Mouse (Mus musculus): ENCODE data around the gene Cytip.

Cytip gene

GRCm38 (mm10) chr2:58161813-58162212 lies 33.5 kb downstream of the Cytip start:
- DNase-seq (ENCODE audit: low read depth, low spot score) = no peak

GRCm38 (mm10) chr2:58160541-58161307 lies 34.6 kb downstream of the Cytip start:
- no peak for DNase-seq (ENCODE audit: low read depth, low spot score)

GRCm38 (mm10) chr2:58159880-58160279 lies 35.5 kb downstream of the Cytip start:
- DNase-seq (ENCODE audit: low read depth, low spot score) = no peak

- no peak for DNase-seq (ENCODE audit: low read depth, low spot score)
Measured at GRCm38 (mm10) chr2:58159121-58159520, 36.2 kb downstream of the Cytip start.

GRCm38 (mm10) chr2:58158539-58158938 lies 36.8 kb downstream of the Cytip start:
- DNase-seq (ENCODE audit: low read depth, low spot score) = no peak

- DNase-seq (ENCODE audit: low read depth, low spot score) = no peak
Measured at GRCm38 (mm10) chr2:58158107-58158506, 37.2 kb downstream of the Cytip start.

- no peak for DNase-seq (ENCODE audit: low read depth, low spot score)
Measured at GRCm38 (mm10) chr2:58157466-58157865, 37.9 kb downstream of the Cytip start.

- DNase-seq (ENCODE audit: low read depth, low spot score) = no peak
Measured at GRCm38 (mm10) chr2:58156495-58157392, 38.6 kb downstream of the Cytip start.

GRCm38 (mm10) chr2:58156108-58156415 lies 39.3 kb downstream of the Cytip start:
- no peak for DNase-seq (ENCODE audit: low read depth, low spot score)

GRCm38 (mm10) chr2:58155271-58156107 lies 39.8 kb downstream of the Cytip start:
- DNase-seq (ENCODE audit: low read depth, low spot score) = no peak

- DNase-seq (ENCODE audit: low read depth, low spot score) = no peak
Measured at GRCm38 (mm10) chr2:58154555-58154954, 40.8 kb downstream of the Cytip start.

GRCm38 (mm10) chr2:58153742-58154141 lies 41.6 kb downstream of the Cytip start:
- no peak for DNase-seq (ENCODE audit: low read depth, low spot score)

- DNase-seq (ENCODE audit: low read depth, low spot score) = no peak
Measured at GRCm38 (mm10) chr2:58149983-58150405, 45.3 kb downstream of the Cytip start.

GRCm38 (mm10) chr2:58146572-58146971 lies 48.8 kb downstream of the Cytip start:
- DNase-seq (ENCODE audit: low read depth, low spot score) = no peak

- no peak for DNase-seq (ENCODE audit: low read depth, low spot score)
Measured at GRCm38 (mm10) chr2:58140531-58140930, 54.8 kb downstream of the Cytip start.

GRCm38 (mm10) chr2:58138611-58139010 lies 56.7 kb downstream of the Cytip start:
- DNase-seq (ENCODE audit: low read depth, low spot score) = no peak

- DNase-seq (ENCODE audit: low read depth, low spot score) = no peak
Measured at GRCm38 (mm10) chr2:58137676-58138075, 57.7 kb downstream of the Cytip start.

- DNase-seq (ENCODE audit: low read depth, low spot score) = no peak
Measured at GRCm38 (mm10) chr2:58136526-58136925, 58.8 kb downstream of the Cytip start.

- no peak for DNase-seq (ENCODE audit: low read depth, low spot score)
Measured at GRCm38 (mm10) chr2:58135061-58135463, 60.3 kb downstream of the Cytip start.

- no peak for DNase-seq (ENCODE audit: low read depth, low spot score)
Measured at GRCm38 (mm10) chr2:58132597-58132996, 62.7 kb downstream of the Cytip start.

GRCm38 (mm10) chr2:58129903-58130302 lies 65.4 kb downstream of the Cytip start:
- no peak for DNase-seq (ENCODE audit: low read depth, low spot score)

- DNase-seq (ENCODE audit: low read depth, low spot score) = no peak
Measured at GRCm38 (mm10) chr2:58111105-58111504, 84.2 kb downstream of the Cytip start.

Data from WW6 (cell line).